Mouse (Mus musculus) limb, embryonic 14.5 days (tissue): ENCODE measurements around the gene Tnfsfm13. TPM values are rescaled to one million over a fixed set of nuclear protein-coding genes. Genes with fewer than 3 reads are reported as not detected.
A peak's percentile ranks its signal among the peaks of the same experiment; 100 is the strongest.

Source experiments
- ATAC-seq: fragments of 200-750 bp; cut with Nextera tagmentation; 2 replicates; pipeline ENCODE4 v1.8.0; 2017; ENCODE audit warnings: low read depth, moderate number of reproducible peaks, moderate TSS enrichment; ENCODE audit not compliant: low FRiP score
- DNase-seq: peaks from one replicate; pipeline ENCODE4 v3.0.0-alpha.2; 2015; ENCODE audit warnings: low spot score
- H3K27ac ChIP-seq: fragments of 300-500 bp; sonication (generic); replicated peaks from 2 replicates; pipeline ENCODE4 v1.5.1; 2014; ENCODE audit warnings: low read depth, mild to moderate bottlenecking, low read length, moderate library complexity, mixed read lengths
- H3K27me3 ChIP-seq: fragments of 300-500 bp; sonication (generic); 2 replicates; pipeline ENCODE4 v1.6.1; 2014; ENCODE audit warnings: low read length, mixed read lengths; ENCODE audit not compliant: control insufficient read depth, insufficient read depth
- H3K36me3 ChIP-seq: fragments of 300-500 bp; sonication (generic); 2 replicates; pipeline ENCODE4 v1.6.1; 2014; ENCODE audit warnings: mild to moderate bottlenecking, low read length, moderate library complexity, mixed read lengths; ENCODE audit not compliant: control insufficient read depth, insufficient read depth
- H3K4me1 ChIP-seq: fragments of 300-500 bp; sonication (generic); 2 replicates; pipeline ENCODE4 v1.6.1; 2014; ENCODE audit warnings: antibody characterized with exemption, low read length, mixed read lengths; ENCODE audit not compliant: control insufficient read depth, insufficient read depth
- H3K4me2 ChIP-seq: fragments of 300-500 bp; sonication (generic); replicated peaks from 2 replicates; pipeline ENCODE4 v1.6.1; 2014; ENCODE audit warnings: low read depth, mild to moderate bottlenecking, low read length, moderate library complexity; ENCODE audit not compliant: severe bottlenecking
- H3K4me3 ChIP-seq: fragments of 300-500 bp; sonication (generic); replicated peaks from 2 replicates; pipeline ENCODE4 v1.5.1; 2014; ENCODE audit warnings: low read length
- H3K9ac ChIP-seq: fragments of 300-500 bp; sonication (generic); 2 replicates; pipeline ENCODE4 v1.6.1; 2014; ENCODE audit warnings: mild to moderate bottlenecking, low read depth, low read length, moderate library complexity; ENCODE audit not compliant: severe bottlenecking
- H3K9me3 ChIP-seq: fragments of 300-500 bp; sonication (generic); 2 replicates; pipeline ENCODE4 v1.6.1; 2016; ENCODE audit warnings: low read length; ENCODE audit not compliant: control insufficient read depth
- POLR2A ChIP-seq: fragments of 200-500 bp; IDR thresholded peaks from 2 replicates; pipeline ENCODE4 v1.8.0; 2012; ENCODE audit warnings: inconsistent platforms, mild to moderate bottlenecking, moderate library complexity, borderline replicate concordance; ENCODE audit not compliant: insufficient read depth, insufficient read length; ENCODE audit errors: extremely low read depth
- WGBS: fragments of 180-500 bp; shearing (Covaris S2); extraction: QIAGEN DNeasy Blood & Tissue Kit; methylation state at CpG from one replicate; pipeline ENCODE4 v1.1.7; 2014; 5-methylcytosine and 5-hydroxymethylcytosine counted together
- polyA plus RNA-seq, 2 experiments: library from polyadenylated mRNA; depleted of rRNA in 1 of 2; stranded (reverse) in 1 of 2; unstranded in 1 of 2; fragments of >200 nt; fragmentation: Nextera tagmentation in 1 of 2; extraction: Ambion mirVana in 1 of 2; gene quantifications; 2 replicates each; pipeline versions ENCODE4 v1.2.1 to v1.2.3; 2012 to 2014

Tnfsfm13 gene
- polyA plus RNA-seq, 2 experiments, result 6.6 to 6.9 TPM

DNA sequence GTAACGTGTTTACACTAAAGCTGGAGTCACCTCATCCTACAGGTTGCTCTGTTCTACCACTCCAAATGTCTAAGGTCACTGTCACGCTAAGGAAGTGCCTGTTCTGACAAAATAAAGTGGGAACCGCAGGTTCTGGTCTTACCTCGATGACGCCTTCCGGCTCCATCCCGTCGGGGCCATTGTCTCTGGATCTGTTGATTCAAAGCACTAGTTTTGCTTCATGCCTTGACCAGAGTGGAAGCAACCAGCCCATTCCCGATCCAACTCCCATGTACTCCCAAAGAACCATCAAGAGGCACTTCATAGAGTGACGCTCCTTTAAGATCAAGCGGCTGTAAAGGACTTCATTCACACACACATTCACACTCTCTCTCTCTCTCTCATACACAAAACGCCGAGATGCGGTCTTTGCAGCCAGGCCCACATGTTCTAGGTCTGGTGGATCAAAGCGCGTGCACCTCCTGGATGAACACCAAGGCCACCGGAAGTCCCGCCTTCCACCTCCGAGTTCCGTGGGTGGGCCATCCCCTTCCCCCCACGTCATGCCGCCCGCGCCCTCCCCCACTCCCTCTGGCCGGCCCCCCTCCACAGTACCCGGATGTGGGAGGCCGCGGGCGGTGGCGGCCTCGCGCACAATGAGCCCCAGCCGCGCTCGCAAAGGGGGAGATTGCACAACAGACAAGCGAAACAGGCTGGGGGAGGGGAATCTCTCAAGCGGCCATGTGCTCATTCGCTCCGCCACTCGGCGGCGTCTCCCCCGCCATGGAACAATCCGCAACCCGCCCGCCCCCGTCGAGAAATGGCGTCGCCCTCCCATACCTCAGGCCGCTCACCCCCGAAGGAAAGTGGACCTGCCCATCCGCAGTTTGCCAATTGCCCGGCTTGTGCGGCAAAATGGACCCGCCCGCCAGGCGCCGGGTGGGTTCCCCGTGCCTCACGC lies 24.8 kb downstream of the Tnfsfm13 start:
- peak; percentile 73 for ATAC-seq

DNA sequence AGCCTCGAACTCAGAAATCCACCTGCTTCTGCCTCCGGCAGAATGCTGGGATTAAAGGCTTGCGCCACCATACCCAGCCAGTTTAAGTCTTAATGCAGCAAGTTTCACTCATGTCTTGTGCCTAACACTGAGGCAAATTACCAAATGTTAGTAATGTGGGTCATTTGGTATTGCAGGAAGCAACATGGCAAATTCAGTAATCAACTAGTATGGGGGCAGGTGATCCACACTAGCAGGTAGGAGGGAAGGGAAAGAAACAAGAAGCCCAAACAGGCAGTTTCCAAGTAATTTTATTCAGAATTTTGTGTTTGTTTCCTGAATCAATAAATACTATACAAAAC lies 29.3 kb downstream of the Tnfsfm13 start:
- Histone ChIP-seq H3K9me3 (no peaks in the 10 kb centered on the region), H3K4me3 (no peak overlapping the region), H3K36me3 (peaks cover 78% of the 10 kb centered on the region), H3K4me1 (peaks cover 17% of the 10 kb centered on the region), H3K27me3 (no peaks in the 10 kb centered on the region), H3K4me2 (no peak overlapping the region), H3K27ac (no peak overlapping the region), H3K9ac (no peak overlapping the region)
- WGBS, result 84% methylated on average over 3 of the region's 3 CpGs
- ATAC-seq (no peak), DNase-seq (no peak)
- TF ChIP-seq POLR2A, result no peak

More for the DNA sequence above, 24.8 kb downstream of the Tnfsfm13 start:
- Histone ChIP-seq H3K27ac (peak overlapping the region; percentile 97), H3K9ac (peak overlapping the region; percentile 99), H3K4me3 (peak overlapping the region; percentile 100), H3K27me3 (no peaks in the 10 kb centered on the region), H3K4me1 (peaks cover 15% of the 10 kb centered on the region), H3K9me3 (no peaks in the 10 kb centered on the region), H3K36me3 (peaks cover 84% of the 10 kb centered on the region), H3K4me2 (peak overlapping the region; percentile 88)
- 1% methylated on average over 46 of the region's 61 CpGs for WGBS
- DNase-seq, result peak; percentile 93
- TF ChIP-seq POLR2A, result peak; percentile 54; the same call in 1 of the 2 replicates

DNA sequence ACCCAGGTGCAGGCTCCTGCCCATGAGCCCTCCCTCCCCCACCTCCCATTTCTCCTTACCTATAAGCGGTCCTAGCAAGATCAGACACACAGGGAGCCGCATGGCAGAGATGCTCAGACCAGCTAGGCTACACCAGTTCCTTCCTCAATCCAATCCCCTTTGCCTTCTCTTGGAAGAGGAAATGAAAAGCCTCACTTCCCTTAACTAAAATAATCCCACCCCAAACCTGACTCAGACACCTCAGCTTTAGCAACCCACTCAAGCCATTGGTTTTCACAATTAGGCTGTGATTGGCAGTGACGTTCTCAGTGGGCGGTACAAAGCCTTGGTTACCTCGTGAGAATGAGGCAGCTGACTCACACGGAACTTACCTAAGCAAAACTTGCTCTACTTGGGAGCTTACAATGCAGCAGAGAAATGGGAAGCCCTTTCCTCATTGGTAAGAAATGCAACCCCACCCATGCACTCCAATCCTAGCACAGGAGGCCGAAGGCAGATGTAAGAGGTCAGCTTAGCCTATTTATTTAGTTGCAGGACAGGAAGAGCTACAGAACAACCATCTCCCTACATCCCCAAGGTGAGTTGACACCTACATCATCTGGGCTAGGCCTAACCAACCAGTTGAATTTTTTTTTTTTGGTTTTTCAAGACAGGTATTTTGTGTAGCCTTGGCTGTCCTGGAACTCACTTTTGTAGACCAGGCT lies 29.8 kb downstream of the Tnfsfm13 start, which contains the start of gene Cd68:
TSS of gene Cd68 (minus strand) at position 193 of the 704 bp plus-strand sequence.
- Histone ChIP-seq H3K36me3 (peaks cover 75% of the 10 kb centered on the region), H3K4me1 (peaks cover 21% of the 10 kb centered on the region), H3K27ac (no peak within 1 kb of the TSS), H3K9ac (no peak within 1 kb of the TSS), H3K4me2 (no peak within 1 kb of the TSS), H3K9me3 (no peaks in the 10 kb centered on the region), H3K27me3 (no peaks in the 10 kb centered on the region), H3K4me3 (no peak within 1 kb of the TSS)
- ATAC-seq, result no peak
- TF ChIP-seq POLR2A, result no peak
- 28% methylated on average over 7 of the region's 7 CpGs for WGBS
- DNase-seq, result no peak

DNA sequence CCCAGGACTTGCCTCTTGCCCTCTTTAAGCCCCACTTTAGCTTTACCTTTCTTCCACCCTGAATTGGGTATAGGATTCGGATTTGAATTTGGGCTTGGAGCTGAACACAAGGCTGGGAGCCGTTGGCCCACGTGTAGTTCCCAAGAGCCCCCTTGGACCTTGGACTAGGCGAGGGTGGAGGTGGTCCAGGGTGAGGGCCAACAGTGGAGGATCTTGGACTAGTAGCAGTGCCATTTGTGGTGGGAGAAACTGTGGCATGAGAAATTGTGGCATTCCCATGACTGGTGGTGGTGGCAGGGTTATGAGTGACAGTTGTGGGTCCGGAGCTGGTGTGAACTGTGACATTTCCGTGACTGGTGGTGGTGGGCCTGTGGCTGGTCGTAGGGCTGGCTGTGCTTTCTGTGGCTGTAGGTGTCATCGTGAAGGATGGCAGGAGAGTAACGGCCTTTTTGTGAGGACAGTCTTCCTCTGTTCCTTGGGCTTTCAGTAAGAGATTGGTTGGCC lies 30.4 kb downstream of the Tnfsfm13 start:
- Histone ChIP-seq H3K27ac (no peak overlapping the region), H3K9ac (no peak overlapping the region), H3K4me1 (peaks cover 21% of the 10 kb centered on the region), H3K36me3 (peaks cover 69% of the 10 kb centered on the region), H3K27me3 (no peaks in the 10 kb centered on the region), H3K4me2 (no peak overlapping the region), H3K4me3 (no peak overlapping the region), H3K9me3 (no peaks in the 10 kb centered on the region)
- WGBS, result 81% methylated on average over 9 of the region's 9 CpGs
- ATAC-seq (no peak), DNase-seq (no peak)
- TF ChIP-seq POLR2A, result no peak

DNA sequence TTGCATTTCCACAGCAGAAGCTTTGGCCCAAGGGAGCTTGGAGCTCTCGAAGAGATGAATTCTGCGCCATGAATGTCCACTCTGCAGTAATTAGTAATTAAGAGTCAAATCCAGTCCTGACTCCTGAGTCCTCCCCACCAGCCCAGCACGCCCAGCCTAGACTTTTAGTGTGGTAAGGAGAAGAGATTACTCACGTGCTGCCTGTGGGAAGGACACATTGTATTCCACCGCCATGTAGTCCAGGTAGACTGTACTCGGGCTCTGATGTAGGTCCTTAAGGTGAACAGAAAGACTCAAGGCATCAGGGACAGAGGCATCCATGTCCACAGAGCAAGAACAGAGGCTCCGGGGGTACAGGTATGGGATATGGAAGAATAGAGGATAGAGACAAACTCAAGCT lies 31.1 kb downstream of the Tnfsfm13 start:
- 92% methylated on average over 7 of the region's 7 CpGs for WGBS
- ATAC-seq, result no peak
- Histone ChIP-seq H3K4me1 (peaks cover 15% of the 10 kb centered on the region), H3K9ac (no peak overlapping the region), H3K27ac (no peak overlapping the region), H3K4me3 (no peak overlapping the region), H3K27me3 (no peaks in the 10 kb centered on the region), H3K9me3 (no peaks in the 10 kb centered on the region), H3K36me3 (peaks cover 69% of the 10 kb centered on the region), H3K4me2 (no peak overlapping the region)
- no peak for DNase-seq
- no peak for TF ChIP-seq POLR2A
